Mouse (Mus musculus) testis, adult 2 months (tissue): ENCODE data around the gene Alg10b.

Experiments
- CTCF ChIP-seq: fragments of 200-500 bp; IDR thresholded peaks from 2 replicates; pipeline ENCODE4 v1.5.1; 2012; ENCODE audit warnings: low read depth, mild to moderate bottlenecking, inconsistent platforms, low read length, moderate library complexity; ENCODE audit not compliant: control insufficient read depth, insufficient read depth, insufficient replicate concordance
- POLR2A ChIP-seq: fragments of 200-500 bp; IDR thresholded peaks from 2 replicates; pipeline ENCODE4 v1.6.1; 2012; ENCODE audit warnings: low read depth, mild to moderate bottlenecking, inconsistent platforms, low read length, moderate library complexity; ENCODE audit not compliant: control insufficient read depth

DNA sequence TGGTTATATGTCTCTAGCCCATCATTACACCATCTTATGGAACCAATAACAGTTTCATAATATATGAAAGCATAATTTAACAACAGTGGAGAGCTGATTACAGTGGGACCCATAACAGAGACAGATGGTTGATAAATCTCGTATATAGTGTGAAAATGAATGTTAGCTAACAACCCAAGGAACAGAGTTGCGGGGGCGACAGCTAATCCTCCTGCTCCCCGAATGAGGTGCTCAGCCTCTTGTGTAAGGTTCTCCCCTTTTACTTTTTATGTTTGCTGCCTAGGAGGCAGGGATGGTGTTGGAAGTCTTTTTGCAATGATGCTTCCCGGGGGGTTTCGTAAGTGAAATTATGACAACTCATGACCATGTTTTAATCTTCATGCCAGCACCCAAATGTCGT lies 58.8 kb downstream of the Alg10b start:
- TF ChIP-seq CTCF (no peak), POLR2A (no peak)
